Mouse (Mus musculus): ENCODE data around the gene Shb.

Gene Shb

DNA sequence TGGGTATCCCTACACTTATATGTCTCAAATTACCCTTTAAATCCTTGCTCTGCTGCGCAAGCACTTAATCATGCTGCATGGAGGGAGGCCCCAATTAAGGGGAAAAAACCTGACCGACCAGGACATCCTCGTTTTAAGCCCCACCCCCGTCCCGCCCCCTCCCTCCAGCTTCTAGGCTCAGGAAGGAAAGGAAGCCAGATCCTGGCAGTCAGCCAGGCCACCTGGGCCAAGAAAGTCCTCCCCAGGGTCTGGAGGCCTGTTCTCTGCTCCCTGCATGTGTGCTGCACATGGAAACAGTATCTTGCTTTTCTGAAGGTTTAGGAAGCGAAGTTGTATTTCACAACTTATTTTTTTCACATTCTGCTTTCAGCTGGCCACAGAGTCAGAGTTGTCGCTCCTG, at the start of gene Shb:
Shb (minus strand) TSS at position 96 of the 400 bp plus-strand sequence.
- in situ Hi-C loops (cut with MboI; ENCODE audit: unreplicated experiment in 2 of 2), result loop anchor here (5.0 to 25.0 kb wide), 7 partner anchors 82 to 420 kb away; partner anchors contain the start of gene Tomm5 (in 1 of the 2)

DNA sequence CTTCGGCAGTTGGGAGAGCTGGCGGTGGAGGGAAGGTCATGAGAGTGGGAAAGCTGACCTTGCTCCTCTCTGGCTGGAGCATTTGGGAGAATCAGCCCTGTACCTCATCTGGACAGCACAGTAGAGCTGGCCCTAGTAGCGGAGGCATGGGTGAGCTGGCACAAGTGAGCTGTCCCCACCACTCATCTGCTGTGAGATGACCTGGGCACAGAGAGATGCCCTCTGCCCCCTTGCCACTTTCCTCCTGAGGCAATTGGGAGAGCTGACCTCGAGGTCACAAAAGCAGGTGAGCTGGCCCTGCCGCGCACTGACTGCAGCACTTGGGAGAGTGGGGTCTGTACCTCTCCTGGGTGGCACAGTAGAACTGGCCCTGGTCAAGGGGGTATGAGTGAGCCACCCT, 48.8 kb upstream of the Shb start:
- in situ Hi-C loops (cut with MboI; ENCODE audit: unreplicated experiment in 2 of 2), result no loop called here

DNA sequence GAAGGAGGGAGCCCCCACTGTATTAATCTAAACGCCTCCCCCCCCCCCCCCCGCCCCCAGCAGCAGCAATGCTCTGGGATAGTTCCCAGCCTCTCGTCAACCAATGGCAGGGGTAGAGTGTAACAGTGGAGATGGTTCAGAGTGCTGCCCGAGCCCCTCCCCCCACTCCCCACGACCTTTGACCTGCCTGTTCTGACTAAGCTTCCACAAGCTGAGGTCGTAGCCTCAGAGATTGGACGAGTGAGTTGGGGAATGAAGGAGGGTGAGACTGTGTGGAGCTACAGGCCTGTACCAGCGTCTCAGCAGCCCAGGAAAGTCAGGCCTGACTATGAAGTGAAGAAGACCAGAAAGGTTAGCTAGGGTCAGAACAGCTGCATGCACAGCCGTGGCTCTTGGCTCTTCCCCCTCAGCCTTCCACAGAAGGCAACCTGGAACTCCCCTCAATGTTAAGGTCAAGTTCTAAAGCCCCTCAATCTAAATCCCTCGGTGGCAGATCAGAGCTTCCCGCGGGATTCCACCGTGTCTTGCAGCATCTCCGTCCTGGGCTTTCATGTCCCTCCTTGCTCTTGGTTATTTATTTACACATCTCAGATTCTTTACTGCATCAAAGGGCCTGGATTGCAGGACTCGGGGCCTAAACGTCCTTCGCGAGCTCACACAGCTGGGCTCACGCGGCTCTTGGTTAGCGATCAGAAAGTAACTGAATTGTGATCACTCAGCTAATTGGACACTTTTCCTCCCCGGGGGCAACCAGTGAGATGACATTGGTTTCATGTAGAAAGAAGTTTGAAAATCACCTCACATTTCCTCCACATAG, 46.5 kb upstream of the Shb start:
- in situ Hi-C loops (cut with MboI; ENCODE audit: unreplicated experiment in 2 of 2), result no loop called here

DNA sequence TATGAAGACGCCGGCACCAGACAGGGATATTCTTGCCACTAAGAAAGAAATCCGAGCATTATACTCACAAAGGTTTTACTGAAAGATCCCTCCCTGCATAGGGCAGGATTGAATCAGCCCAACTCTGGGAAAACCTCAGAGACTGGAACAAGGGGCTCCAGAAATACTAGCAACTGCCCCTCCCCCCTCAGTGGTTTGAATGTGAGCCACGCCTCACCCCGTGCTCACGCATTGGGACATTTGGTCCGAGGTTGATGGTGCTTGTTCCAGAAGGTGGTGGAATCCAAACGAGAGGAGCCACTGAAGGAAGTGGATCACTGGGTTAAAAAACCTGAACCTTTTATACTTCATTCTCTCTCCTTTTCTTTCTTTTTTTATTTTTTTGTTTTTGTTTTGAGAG, 45.4 kb upstream of the Shb start:
- in situ Hi-C loops (cut with MboI; ENCODE audit: unreplicated experiment in 2 of 2), result no loop called here

DNA sequence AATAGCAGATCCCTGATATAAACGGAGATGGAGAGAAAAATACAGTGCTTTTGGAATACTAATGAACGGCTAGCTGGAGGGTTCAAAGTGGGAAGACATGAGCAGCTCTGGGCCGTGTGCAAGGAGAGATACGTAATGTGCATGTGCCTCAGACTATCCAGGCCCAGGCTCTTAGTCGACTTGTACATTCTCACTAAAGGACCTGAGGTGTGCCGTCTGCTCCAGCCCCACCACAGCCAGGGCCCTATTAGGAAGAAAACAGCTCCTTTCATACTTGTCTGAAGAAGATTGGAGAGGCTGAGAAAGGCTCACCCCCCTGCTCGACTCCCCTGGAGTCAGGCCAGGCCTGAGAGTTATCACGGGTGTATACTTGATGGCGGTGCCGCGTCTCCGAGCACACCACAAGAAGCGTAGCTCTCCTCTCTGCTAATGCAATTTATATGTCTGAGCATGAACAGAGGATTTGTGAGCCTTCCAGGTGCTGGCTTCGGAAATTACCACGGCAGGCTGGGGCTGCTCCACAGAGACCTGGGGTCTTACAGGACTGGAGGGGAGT, 42.4 kb upstream of the Shb start:
- in situ Hi-C loops (cut with MboI; ENCODE audit: unreplicated experiment in 2 of 2), result no loop called here

DNA sequence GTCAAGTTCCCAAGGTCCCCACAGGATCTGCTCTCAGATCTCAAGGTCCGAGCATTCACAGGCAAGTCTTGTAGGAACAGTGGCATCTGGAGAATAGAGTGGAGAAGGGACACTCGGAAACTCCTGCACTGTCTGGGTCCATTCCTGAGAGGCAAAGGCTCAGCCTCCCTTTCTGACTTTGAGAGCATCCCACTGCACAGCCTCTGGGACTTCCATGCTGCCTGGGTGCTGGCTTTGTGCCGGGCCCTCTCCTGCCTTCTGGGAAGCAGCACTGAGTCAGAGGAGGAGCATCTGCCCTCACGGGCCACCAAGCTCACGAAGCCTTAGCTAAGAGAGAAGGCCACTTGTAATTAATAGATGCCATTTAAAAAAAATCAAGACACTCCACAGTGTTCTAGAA, 37.3 kb upstream of the Shb start:
- in situ Hi-C loops (cut with MboI; ENCODE audit: unreplicated experiment in 2 of 2), result no loop called here

DNA sequence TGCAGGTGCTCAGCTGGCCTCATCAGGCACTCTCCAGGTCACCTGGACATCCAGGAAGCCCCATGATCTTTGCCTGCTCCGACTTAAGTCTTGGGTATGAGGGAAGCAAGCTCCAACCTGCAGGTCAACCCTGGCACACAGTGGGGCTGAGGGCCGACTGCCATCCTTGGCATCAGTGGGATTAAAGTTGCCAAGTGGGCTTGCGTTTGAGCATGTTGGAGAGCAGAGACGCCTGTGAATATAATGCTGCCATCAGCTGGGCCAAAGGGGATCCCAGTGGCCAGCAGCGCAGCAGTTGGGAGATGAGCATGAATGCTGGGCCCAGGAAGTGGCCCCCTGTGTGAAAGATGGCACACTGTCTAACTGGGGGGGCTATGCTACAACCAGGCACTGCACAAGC, 25.9 kb upstream of the Shb start:
- in situ Hi-C loops (cut with MboI; ENCODE audit: unreplicated experiment in 2 of 2), result no loop called here

DNA sequence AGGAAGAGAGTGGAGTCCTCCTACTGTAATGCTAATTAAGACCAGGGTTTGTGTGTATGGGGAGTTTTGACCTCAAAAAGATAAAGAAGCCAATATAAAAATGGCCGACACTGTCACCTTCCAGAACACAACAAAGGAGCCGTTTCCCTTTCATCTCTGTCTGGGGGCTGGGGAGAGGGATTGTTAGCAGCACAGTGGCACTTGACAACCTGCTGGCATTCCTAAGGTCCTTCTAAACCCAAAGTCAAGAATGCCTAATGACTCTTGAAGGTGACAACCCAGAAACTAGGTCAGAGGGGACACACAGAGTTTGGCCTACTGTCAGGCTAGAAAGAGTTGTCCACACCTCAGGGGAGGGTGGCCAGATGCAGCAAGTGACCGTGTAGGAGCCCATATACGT, 20.3 kb upstream of the Shb start:
- in situ Hi-C loops (cut with MboI; ENCODE audit: unreplicated experiment in 2 of 2), result no loop called here

DNA sequence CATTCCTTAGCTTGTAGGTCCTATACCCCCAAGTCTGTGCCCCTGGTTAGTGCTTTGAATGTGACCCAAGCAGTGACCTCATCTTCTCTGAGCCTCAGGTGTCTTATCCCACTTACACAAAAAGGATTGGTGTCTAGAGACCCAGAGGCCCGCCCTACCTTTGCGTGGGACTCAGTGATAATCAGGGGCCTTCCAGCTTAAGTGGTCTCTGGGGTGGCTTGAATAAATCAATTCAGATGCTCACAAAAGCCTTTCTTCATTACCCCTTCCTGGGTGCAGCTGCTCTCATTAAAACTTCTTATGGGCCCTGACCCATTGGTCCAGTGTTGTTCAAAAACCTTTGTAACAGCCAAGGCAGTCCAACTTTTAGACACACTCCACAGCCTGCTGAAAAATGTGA, 18.7 kb upstream of the Shb start:
- in situ Hi-C loops (cut with MboI; ENCODE audit: unreplicated experiment in 2 of 2), result no loop called here

DNA sequence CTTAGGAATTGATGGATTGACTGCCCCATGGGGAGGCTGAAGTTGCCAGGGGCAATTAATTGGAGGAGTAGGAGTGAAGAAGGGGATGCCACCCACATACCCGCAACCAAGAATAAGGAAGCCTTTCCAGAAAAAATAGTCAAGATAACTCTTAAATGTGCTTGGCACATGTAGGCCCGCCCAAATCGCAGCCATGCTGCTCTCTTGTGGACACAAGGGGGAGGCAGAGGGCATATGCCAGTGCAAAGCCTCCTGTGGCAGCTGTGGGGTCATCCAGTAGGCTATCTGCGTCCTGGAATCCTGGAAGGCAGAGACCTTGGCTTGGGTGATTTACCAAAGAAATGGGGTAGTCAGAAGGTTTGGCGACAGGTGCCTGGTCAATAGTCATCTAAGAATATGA, 17.2 kb upstream of the Shb start:
- in situ Hi-C loops (cut with MboI; ENCODE audit: unreplicated experiment in 2 of 2), result loop anchor here (25.0 kb wide), 3 partner anchors 213 to 437 kb away; partner anchors contain the start of gene Tomm5 (in 1 of the 2)

DNA sequence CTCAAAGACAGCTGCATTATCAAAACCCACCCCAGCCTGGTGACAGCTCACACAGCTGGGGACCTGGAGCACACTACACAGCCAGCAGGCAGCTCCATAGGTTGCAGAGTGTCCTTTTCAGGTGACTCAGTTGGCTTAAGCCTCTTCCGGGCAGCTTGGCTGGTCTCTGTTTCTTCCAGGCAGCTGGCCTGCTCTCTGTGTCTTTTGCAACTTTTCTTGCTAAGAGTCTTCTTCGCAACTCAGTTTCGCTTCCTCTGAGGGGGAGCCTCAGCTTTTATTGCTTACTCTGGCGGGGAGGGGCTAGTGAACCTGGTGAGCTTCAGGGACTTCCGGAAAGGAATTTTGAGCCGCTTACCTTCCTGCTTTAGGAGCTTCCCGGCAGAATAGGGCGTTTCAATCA, 13.6 kb upstream of the Shb start:
- in situ Hi-C loops (cut with MboI; ENCODE audit: unreplicated experiment in 2 of 2), result loop anchor here (25.0 kb wide), 3 partner anchors 216 to 434 kb away; partner anchors contain the start of gene Tomm5 (in 1 of the 2)

DNA sequence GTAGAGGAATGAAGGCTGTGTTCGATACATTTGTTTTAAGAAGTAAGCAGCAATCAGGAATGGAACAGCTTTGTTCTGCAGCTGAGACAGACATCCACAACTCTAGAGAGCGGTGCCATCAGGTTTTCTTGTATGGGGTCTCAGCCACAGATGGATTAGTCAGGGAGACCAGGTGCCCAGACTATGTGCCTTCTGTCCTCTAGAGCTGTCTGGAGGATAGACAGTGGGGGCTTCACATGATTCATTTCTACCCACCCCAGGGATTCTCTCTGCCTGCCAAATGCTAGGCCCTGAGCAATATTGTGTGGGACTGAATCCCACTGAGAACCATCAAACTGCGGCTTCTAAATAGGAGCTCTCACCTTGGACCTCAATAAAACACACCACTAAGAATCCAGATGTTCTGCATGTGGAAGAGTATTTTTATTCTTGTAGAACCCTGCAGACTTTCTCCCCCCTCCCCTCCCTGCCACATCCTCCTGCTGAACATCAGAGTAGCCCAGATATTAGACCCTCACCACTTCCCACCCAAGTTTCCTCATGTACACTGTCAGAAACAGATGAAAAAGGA, 11.3 kb upstream of the Shb start:
- in situ Hi-C loops (cut with MboI; ENCODE audit: unreplicated experiment in 2 of 2), result loop anchor here (5.0 to 25.0 kb wide), 4 partner anchors 64 to 431 kb away; partner anchors contain the start of gene Tomm5 (in 1 of the 2)

DNA sequence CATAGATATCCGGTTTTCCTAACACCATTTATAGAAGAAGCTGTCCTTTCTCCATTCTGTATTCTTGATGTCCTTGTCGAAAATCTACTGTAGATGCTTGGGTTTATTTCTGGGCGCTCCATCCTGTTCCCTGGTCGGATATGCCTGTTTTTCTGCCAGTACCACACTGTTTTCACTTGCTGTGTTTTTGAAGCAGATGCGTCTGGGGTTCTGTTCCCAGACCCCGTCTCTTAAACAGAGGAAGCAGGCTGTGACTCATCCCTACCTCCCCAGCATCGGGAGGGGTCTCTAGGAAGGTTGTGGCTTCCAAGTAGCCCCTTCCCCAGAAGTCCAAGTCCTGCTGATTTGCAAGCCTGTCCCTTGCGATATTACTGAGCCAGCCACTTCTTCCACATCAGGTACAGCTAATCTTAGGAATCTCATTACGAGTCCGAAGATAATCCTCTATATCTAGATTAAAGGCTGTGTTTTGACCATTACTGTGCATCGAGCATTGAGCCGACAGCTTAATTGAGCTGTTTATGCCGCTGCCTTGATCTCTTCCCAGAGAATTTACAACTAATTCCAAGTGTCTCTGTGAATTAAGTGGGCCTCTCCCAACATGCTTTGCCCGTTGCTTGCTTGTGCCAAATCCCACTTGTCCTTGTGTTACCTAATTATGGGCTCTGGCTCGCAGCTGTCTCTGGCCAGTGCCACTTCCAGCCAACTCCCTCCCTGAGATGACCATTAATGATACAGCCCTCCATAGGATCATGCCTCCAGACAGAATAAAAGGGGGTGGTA, 8.1 kb upstream of the Shb start:
- in situ Hi-C loops (cut with MboI; ENCODE audit: unreplicated experiment in 2 of 2), result loop anchor here (5.0 to 25.0 kb wide), 4 partner anchors 67 to 428 kb away; partner anchors contain the start of gene Tomm5 (in 1 of the 2)

DNA sequence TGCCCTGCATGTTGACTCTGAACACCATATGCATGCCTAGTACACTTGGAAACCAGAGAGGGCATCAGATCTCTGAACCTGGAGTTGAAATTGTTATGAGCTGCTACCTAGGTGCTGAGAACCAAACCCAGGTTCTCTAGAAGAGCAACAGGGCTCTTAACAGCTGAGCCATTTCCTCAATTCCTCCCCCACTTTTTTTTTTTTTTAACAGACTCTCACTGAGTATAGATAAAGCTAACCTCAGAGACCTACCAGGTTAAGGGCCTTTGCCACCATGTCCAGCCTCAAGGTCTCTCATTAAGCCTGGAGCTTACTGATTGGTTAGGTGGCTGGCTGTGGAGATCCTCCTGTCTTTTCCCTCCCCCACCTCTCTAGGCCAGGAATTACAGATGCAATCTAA, 6.9 kb upstream of the Shb start:
- in situ Hi-C loops (cut with MboI; ENCODE audit: unreplicated experiment in 2 of 2), result loop anchor here (10.0 to 25.0 kb wide), 6 partner anchors 76 to 427 kb away; partner anchors contain the start of gene Tomm5 (in 1 of the 2)

DNA sequence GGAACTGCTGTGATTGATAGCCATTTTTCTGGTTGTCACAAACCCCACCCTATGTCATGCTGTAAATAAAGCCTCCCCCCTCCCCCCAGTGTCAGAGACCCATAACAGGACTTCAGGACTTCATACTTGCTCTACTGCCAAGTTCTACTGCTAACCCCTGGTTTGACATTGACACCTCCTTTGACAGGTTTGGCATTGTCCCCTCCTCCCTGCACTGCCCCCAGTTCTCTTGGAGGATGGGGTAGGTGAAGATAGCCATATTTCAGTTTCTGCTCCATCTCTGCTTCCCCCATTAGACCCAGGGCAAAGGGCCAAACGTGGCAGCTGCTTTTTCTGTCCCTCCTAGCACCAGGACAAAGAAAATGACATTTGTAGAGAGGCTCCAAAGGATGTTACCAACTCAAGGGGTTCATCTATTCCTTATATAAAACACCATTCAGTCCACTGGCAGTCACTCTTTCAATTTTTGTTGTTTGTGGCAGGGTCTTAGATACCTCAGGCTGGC, 1.2 kb upstream of the Shb start:
- in situ Hi-C loops (cut with MboI; ENCODE audit: unreplicated experiment in 2 of 2), result loop anchor here (5.0 to 25.0 kb wide), 7 partner anchors 81 to 421 kb away; partner anchors contain the start of gene Tomm5 (in 1 of the 2)

DNA sequence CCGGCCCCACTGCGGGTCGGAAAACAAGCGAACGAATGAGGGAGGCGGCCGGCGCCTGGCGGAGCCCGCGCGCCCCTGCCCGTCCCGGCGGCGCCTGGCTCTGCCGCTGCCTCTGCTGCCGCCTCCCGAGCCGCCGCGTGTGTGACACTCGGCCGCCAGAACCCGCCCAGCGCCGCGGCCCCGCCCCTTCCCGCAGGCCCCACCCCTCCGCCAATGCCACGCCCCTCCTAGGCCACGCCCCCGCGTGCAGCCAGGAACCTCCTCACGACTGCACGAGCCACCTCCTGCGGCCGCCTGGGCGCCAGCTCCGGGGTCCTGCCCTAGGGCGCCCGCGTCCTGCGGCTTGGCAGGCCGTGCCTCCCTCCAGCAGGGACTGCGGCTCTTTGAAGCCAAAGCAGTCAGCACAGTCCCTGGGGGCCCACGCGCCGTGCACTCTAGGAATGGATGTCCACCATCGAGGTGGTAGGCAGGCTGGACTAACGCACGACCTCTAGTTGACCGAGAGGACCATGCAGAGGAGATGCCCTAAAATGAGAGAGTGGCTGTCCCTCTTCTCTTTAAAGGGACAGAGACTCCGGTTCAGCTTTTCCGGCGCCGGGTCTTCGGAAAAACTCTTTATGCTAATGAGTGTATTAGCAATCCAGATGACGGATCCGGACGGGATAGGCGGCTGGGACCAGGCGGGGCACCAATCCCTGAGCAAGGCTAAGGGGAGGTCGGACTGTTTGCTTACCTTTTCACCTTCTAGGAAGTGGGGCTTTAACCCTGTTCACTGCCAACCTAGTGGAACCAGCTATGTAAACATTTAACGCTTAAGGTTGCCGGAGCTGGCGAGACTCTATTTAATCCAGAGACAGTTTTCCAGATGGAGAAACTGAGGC, 1.4 kb downstream of the Shb start:
- in situ Hi-C loops (cut with MboI; ENCODE audit: unreplicated experiment in 2 of 2), result loop anchor here (5.0 to 25.0 kb wide), 7 partner anchors 84 to 419 kb away; partner anchors contain the start of gene Tomm5 (in 1 of the 2)

DNA sequence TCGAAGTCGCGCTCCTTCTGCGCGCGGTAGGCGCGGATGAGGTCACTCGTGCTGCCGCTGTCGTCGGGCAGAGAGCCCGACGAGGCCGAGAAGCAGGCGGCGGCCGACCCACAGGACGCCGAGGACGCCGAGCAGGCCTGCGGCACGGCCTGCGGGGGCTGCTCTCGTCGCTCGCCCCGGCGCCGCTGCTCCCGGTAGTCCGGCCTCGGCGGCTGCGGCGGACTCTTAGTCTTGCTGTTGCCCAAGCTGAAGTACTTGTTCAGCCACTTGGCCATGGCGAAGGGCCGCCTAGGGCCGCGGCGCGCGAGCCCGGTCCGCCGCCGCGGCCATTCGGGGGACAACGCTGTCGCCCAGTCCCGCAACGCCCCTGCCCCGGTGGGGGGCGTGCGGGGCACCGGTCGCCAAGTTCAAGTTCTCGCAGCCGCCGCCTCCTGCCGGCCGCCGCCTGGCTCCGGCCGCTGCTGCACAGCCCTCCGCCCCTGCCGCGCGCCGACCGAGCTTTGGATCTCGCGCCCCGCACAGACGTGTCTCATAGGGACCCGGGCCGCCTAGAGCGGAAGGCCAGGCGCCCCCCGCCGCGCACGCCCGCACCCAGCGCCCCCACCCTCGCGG, 2.2 kb downstream of the Shb start:
- in situ Hi-C loops (cut with MboI; ENCODE audit: unreplicated experiment in 2 of 2), result loop anchor here (5.0 to 25.0 kb wide), 8 partner anchors 85 to 418 kb away; partner anchors contain the start of gene Tomm5 (in 1 of the 2)

DNA sequence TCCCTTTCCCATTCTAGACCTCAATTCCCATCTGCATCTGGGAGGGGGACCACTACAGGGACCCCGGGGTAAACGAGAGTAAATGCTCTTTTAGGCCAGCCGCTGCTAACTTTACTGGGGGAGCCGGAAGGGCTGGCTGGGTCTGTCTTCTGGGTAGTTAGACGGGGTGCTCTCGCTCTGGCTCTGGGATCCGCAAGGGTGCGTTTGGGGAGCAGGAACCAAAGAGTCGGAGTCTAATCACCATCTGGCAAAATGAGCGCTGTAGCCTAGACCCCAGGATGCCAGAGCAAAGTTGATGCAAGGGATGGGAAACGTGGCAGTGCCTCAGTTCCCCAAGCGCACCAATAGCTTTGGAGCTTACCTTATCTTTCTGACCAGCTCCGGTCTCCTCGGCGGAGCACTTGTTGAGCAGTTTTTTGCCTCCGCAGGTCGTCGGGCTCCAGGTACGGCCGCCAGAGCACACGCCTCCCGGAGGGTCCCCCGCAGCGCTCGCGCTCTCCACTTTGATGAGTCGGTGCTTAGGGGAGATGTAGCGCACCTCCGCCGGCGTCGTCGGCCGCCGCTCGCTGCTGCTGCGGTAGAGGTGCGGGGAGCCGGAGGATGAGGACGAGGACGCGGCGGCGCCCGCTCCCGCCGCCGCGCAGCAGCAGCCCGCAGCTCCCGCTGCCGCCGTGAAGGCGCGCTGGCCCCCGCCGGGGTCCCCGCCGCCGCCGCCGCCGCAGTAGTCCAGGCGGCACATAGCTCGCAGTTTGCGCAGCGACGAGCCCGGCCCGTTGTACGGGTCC, 2.9 kb downstream of the Shb start:
- in situ Hi-C loops (cut with MboI; ENCODE audit: unreplicated experiment in 2 of 2), result loop anchor here (5.0 to 25.0 kb wide), 4 partner anchors 97 to 417 kb away; partner anchors contain the start of gene Tomm5 (in 1 of the 2)
